Mouse (Mus musculus): ENCODE measurements around the gene Hoxd13. TPM values are rescaled to one million over a fixed set of nuclear protein-coding genes. Genes with fewer than 3 reads are reported as not detected.

Hoxd13 gene
- polyA plus RNA-seq, 1 experiment from 2014 or later: not detected

GRCm38 (mm10) chr2:74703317-74703716, 35.2 kb downstream of the Hoxd13 start:
- Histone ChIP-seq H3K27me3 (replicated peaks; ENCODE audit: control insufficient read depth, insufficient read depth, low read length) (peaks cover 94% of the 10 kb centered on the region), H3K9ac (ENCODE audit: low read depth, low read length) (no peak overlapping the region), H3K27ac (ENCODE audit: low read depth, low read length) (no peak overlapping the region), H3K9me3 (ENCODE audit: control insufficient read depth) (no peaks in the 10 kb centered on the region), H3K4me2 (replicated peaks; ENCODE audit: low read depth) (no peak overlapping the region), H3K4me1 (replicated peaks; ENCODE audit: control insufficient read depth, insufficient read depth, low read length) (0 out of 2 replicates have a peak, but pooled peaks cover 2% of the 10 kb centered on the region), H3K36me3 (ENCODE audit: control insufficient read depth, insufficient read depth) (no peaks in the 10 kb centered on the region), H3K4me3 (ENCODE audit: low read depth, low read length) (no peak overlapping the region)
- TF ChIP-seq CTCF (IDR thresholded peaks at IDR 0.05; ENCODE audit: low read depth): no peak
- WGBS: 32% methylated on average over 10 of the region's 10 CpGs
- ATAC-seq: no peak

- Histone ChIP-seq H3K4me2 (replicated peaks; ENCODE audit: low read depth) (peak overlapping the region; percentile 78; the same call in 1 of the 2 replicates), H3K36me3 (ENCODE audit: control insufficient read depth, insufficient read depth) (no peaks in the 10 kb centered on the region), H3K9me3 (ENCODE audit: control insufficient read depth) (no peaks in the 10 kb centered on the region), H3K27ac (ENCODE audit: low read depth, low read length) (no peak overlapping the region), H3K4me3 (ENCODE audit: low read depth, low read length) (peak overlapping the region; percentile 55; the same call in 1 of the 2 replicates), H3K9ac (ENCODE audit: low read depth, low read length) (no peak overlapping the region), H3K4me1 (replicated peaks; ENCODE audit: control insufficient read depth, insufficient read depth, low read length) (no peaks in the 10 kb centered on the region), H3K27me3 (replicated peaks; ENCODE audit: control insufficient read depth, insufficient read depth, low read length) (peaks cover 95% of the 10 kb centered on the region)
- no peak for ATAC-seq
- 15% methylated on average over 26 of the region's 26 CpGs for WGBS
- no peak for TF ChIP-seq CTCF (IDR thresholded peaks at IDR 0.05; ENCODE audit: low read depth)
Measured at GRCm38 (mm10) chr2:74703720-74704392, 35.7 kb downstream of the Hoxd13 start.

GRCm38 (mm10) chr2:74704393-74704998, 36.4 kb downstream of the Hoxd13 start, which contains the start of gene Hoxd8:
Gene Hoxd8, plus strand, starts transcription at chr2:74704615.
- Histone ChIP-seq H3K4me1 (replicated peaks; ENCODE audit: control insufficient read depth, insufficient read depth, low read length) (no peaks in the 10 kb centered on the region), H3K4me2 (replicated peaks; ENCODE audit: low read depth) (peak within 1 kb of the TSS; percentile 78), H3K36me3 (ENCODE audit: control insufficient read depth, insufficient read depth) (no peaks in the 10 kb centered on the region), H3K27me3 (replicated peaks; ENCODE audit: control insufficient read depth, insufficient read depth, low read length) (peaks cover 95% of the 10 kb centered on the region), H3K27ac (ENCODE audit: low read depth, low read length) (peak within 1 kb of the TSS; percentile 60), H3K4me3 (ENCODE audit: low read depth, low read length) (peak within 1 kb of the TSS; percentile 55), H3K9ac (ENCODE audit: low read depth, low read length) (peak within 1 kb of the TSS; percentile 50), H3K9me3 (ENCODE audit: control insufficient read depth) (no peaks in the 10 kb centered on the region)
- no peak for TF ChIP-seq CTCF (IDR thresholded peaks at IDR 0.05; ENCODE audit: low read depth)
- ATAC-seq: 0 out of 2 replicates have a peak, but pooled peaks have one; percentile 19
- under 1% methylated on average over 50 of the region's 52 CpGs for WGBS

GRCm38 (mm10) chr2:74704999-74705466, 36.9 kb downstream of the Hoxd13 start:
- peaks cover 95% of the 10 kb centered on the region for H3K27me3 ChIP-seq (replicated peaks; ENCODE audit: control insufficient read depth, insufficient read depth, low read length)
- 1% methylated on average over 27 of the region's 66 CpGs for WGBS
- H3K9ac ChIP-seq (ENCODE audit: low read depth, low read length): peak overlapping the region; percentile 50
- H3K4me3 ChIP-seq (ENCODE audit: low read depth, low read length): peak overlapping the region; percentile 55
- no peaks in the 10 kb centered on the region for H3K36me3 ChIP-seq (ENCODE audit: control insufficient read depth, insufficient read depth)
- no peak for TF ChIP-seq CTCF (IDR thresholded peaks at IDR 0.05; ENCODE audit: low read depth)
- no peaks in the 10 kb centered on the region for H3K4me1 ChIP-seq (replicated peaks; ENCODE audit: control insufficient read depth, insufficient read depth, low read length)
- H3K9me3 ChIP-seq (ENCODE audit: control insufficient read depth): no peaks in the 10 kb centered on the region
- peak overlapping the region; percentile 60 for H3K27ac ChIP-seq (ENCODE audit: low read depth, low read length)
- peak; percentile 42; the same call in 1 of the 2 replicates for ATAC-seq
- H3K4me2 ChIP-seq (replicated peaks; ENCODE audit: low read depth): peak overlapping the region; percentile 78

- peak overlapping the region; percentile 78 for H3K4me2 ChIP-seq (replicated peaks; ENCODE audit: low read depth)
- under 1% methylated on average over 61 of the region's 85 CpGs for WGBS
- H3K36me3 ChIP-seq (ENCODE audit: control insufficient read depth, insufficient read depth): no peaks in the 10 kb centered on the region
- H3K9ac ChIP-seq (ENCODE audit: low read depth, low read length): peak overlapping the region; percentile 50
- peaks cover 95% of the 10 kb centered on the region for H3K27me3 ChIP-seq (replicated peaks; ENCODE audit: control insufficient read depth, insufficient read depth, low read length)
- peak overlapping the region; percentile 55 for H3K4me3 ChIP-seq (ENCODE audit: low read depth, low read length)
- no peaks in the 10 kb centered on the region for H3K4me1 ChIP-seq (replicated peaks; ENCODE audit: control insufficient read depth, insufficient read depth, low read length)
- ATAC-seq: peak; percentile 34; the same call in 1 of the 2 replicates
- TF ChIP-seq CTCF (IDR thresholded peaks at IDR 0.05; ENCODE audit: low read depth): no peak
- peak overlapping the region; percentile 60 for H3K27ac ChIP-seq (ENCODE audit: low read depth, low read length)
- H3K9me3 ChIP-seq (ENCODE audit: control insufficient read depth): no peaks in the 10 kb centered on the region
Measured at GRCm38 (mm10) chr2:74705467-74706089, 37.5 kb downstream of the Hoxd13 start.

GRCm38 (mm10) chr2:74706393-74706960, 38.4 kb downstream of the Hoxd13 start:
- WGBS: 10% methylated on average over 13 of the region's 13 CpGs
- Histone ChIP-seq H3K4me1 (replicated peaks; ENCODE audit: control insufficient read depth, insufficient read depth, low read length) (no peaks in the 10 kb centered on the region), H3K27me3 (replicated peaks; ENCODE audit: control insufficient read depth, insufficient read depth, low read length) (peaks cover 92% of the 10 kb centered on the region), H3K9me3 (ENCODE audit: control insufficient read depth) (no peaks in the 10 kb centered on the region), H3K27ac (ENCODE audit: low read depth, low read length) (no peak overlapping the region), H3K9ac (ENCODE audit: low read depth, low read length) (no peak overlapping the region), H3K36me3 (ENCODE audit: control insufficient read depth, insufficient read depth) (no peaks in the 10 kb centered on the region), H3K4me3 (ENCODE audit: low read depth, low read length) (peak overlapping the region; percentile 55), H3K4me2 (replicated peaks; ENCODE audit: low read depth) (peak overlapping the region; percentile 78; the same call in 1 of the 2 replicates)
- no peak for TF ChIP-seq CTCF (IDR thresholded peaks at IDR 0.05; ENCODE audit: low read depth)
- no peak for ATAC-seq
